Mouse (Mus musculus): ENCODE measurements around the gene Dusp8.

GRCm38 (mm10) chr7:142083588-142084317, 11.9 kb downstream of the Dusp8 start:
- TF ChIP-seq CTCF (IDR thresholded peaks at IDR 0.05; ENCODE audit: insufficient read depth, low read length): no peak
- TF ChIP-seq POLR2A (IDR thresholded peaks at IDR 0.05; ENCODE audit: borderline replicate concordance, extremely low read depth, low read depth, low read length): no peak
